Mouse (Mus musculus): ENCODE measurements around the gene Ush2a.

GRCm38 (mm10) chr1:188238636-188239035 is 23.2 kb upstream of the Ush2a start:
- TF ChIP-seq CTCF (conservative IDR thresholded peaks at IDR 0.05; ENCODE audit: insufficient read depth, insufficient read length, low read depth, low read length): no peak
- no peak for TF ChIP-seq POLR2A (IDR thresholded peaks at IDR 0.05; ENCODE audit: low read depth, low read length)

All from kidney, adult 2 months (tissue).